In genomic region chr7:80369461-80369860, GRCm38 (mm10) we compare ENCODE assay signal across 8 mouse cellular contexts. TPM values are rescaled to one million over a fixed set of nuclear protein-coding genes. Genes with fewer than 3 reads are reported as not detected.
DNase-seq lines count a peak whose midpoint lies in the region; ATAC-seq and TF ChIP-seq lines count a peak whose summit lies in the region.

No protein-coding gene starts in this region.

- H3K9me3 ChIP-seq in kidney, embryonic 16.5 days (ENCODE audit: low read length), result no peaks in the 10 kb centered on the region
- no peaks in the 10 kb centered on the region for H3K9me3 ChIP-seq in intestine, embryonic 14.5 days (ENCODE audit: control insufficient read depth, low read length)

- peak overlapping the region; percentile 80; the same call in 1 of the 2 replicates for H3K4me3 ChIP-seq in kidney, embryonic 16.5 days (ENCODE audit: low read length)
- H3K4me3 ChIP-seq in intestine, embryonic 14.5 days (ENCODE audit: low read depth, low read length), result peak overlapping the region; percentile 89
- peak overlapping the region; percentile 41 for H3K4me3 ChIP-seq in myocyte

- DNase-seq in kidney, adult 9 months, result no peak
- peak; percentile 77 for DNase-seq in cerebellum, adult 9-11 months
- DNase-seq in intestine, embryonic 14.5 days (ENCODE audit: low spot score), result no peak
- DNase-seq in left cerebral cortex, adult 9 months (ENCODE audit: low spot score in 2 of 2), result no peak
- no peak for DNase-seq in adrenal gland, adult 2 months
- DNase-seq in layer of hippocampus, adult 9-11 months, result no peak

- ATAC-seq in kidney, embryonic 16.5 days (ENCODE audit: low FRiP score, low TSS enrichment), result no peak
- no peak for ATAC-seq in intestine, embryonic 14.5 days (replicated peaks; ENCODE audit: low FRiP score, low TSS enrichment, low read depth)

- H3K27ac ChIP-seq in kidney, embryonic 16.5 days (ENCODE audit: low read length), result 0 out of 2 replicates have a peak overlapping the region, but pooled peaks have one; percentile 27
- 0 out of 2 replicates have a peak overlapping the region, but pooled peaks have one; percentile 12 for H3K27ac ChIP-seq in intestine, embryonic 14.5 days (ENCODE audit: low read depth)

- H3K4me2 ChIP-seq in kidney, embryonic 16.5 days (replicated peaks; ENCODE audit: low read depth, low read length), result peak overlapping the region; percentile 75
- H3K4me2 ChIP-seq in intestine, embryonic 14.5 days (ENCODE audit: low read length), result peak overlapping the region; percentile 71
- H3K4me2 ChIP-seq in myocyte (ENCODE audit: low read depth), result peak overlapping the region; percentile 84

- H3K79me2 ChIP-seq in myocyte (ENCODE audit: control insufficient read depth, insufficient read depth), result no peaks in the 10 kb centered on the region

- no peak overlapping the region for H3ac ChIP-seq in myocyte (ENCODE audit: control insufficient read depth, insufficient read length)

- TF ChIP-seq POLR2A in myocyte (IDR thresholded peaks at IDR 0.05; ENCODE audit: insufficient read length, low read depth), result no peak

- peaks cover 28% of the 10 kb centered on the region for H3K36me3 ChIP-seq in kidney, embryonic 16.5 days (ENCODE audit: insufficient read depth, low read length)
- H3K36me3 ChIP-seq in intestine, embryonic 14.5 days (ENCODE audit: control insufficient read depth, insufficient read depth, low read length), result peaks cover 34% of the 10 kb centered on the region
- no peaks in the 10 kb centered on the region for H3K36me3 ChIP-seq in myocyte (ENCODE audit: control insufficient read depth, insufficient read depth)

- 55% methylated on average over 5 of the region's 5 CpGs for WGBS in kidney, embryonic 16.5 days
- 68% methylated on average over 5 of the region's 5 CpGs for WGBS in intestine, embryonic 14.5 days

- no peak overlapping the region for H3K9ac ChIP-seq in kidney, embryonic 16.5 days (replicated peaks; ENCODE audit: low read length)
- no peak overlapping the region for H3K9ac ChIP-seq in intestine, embryonic 14.5 days (ENCODE audit: low read length)

- no peaks in the 10 kb centered on the region for H3K27me3 ChIP-seq in kidney, embryonic 16.5 days (ENCODE audit: insufficient read depth, low read length)
- no peaks in the 10 kb centered on the region for H3K27me3 ChIP-seq in intestine, embryonic 14.5 days (replicated peaks; ENCODE audit: control insufficient read depth, insufficient read depth, low read length)
- H3K27me3 ChIP-seq in myocyte (ENCODE audit: control insufficient read depth, insufficient read depth, insufficient read length), result no peaks in the 10 kb centered on the region

- H3K4me1 ChIP-seq in kidney, embryonic 16.5 days (ENCODE audit: insufficient read depth, low read length), result peaks cover 26% of the 10 kb centered on the region
- H3K4me1 ChIP-seq in intestine, embryonic 14.5 days (replicated peaks; ENCODE audit: control insufficient read depth, insufficient read depth, low read length), result peaks cover 12% of the 10 kb centered on the region

TF ChIP-seq in myocyte, 11 proteins besides CTCF, POLR2A, EP300 and RAD21:
- no peak for TF ChIP-seq MYOD1 (IDR thresholded peaks at IDR 0.05; ENCODE audit: control insufficient read depth in 1 of 3, insufficient read length in 2 of 3, low read depth in 2 of 3)

RNA-seq across cellular contexts. Expression of gene Man2a2, which starts 1.7 kb away (rescaled TPM):
- 16.6 and 19.1 TPM in 2 replicates for polyA plus RNA-seq in kidney, embryonic 16.5 days (2015; fragmentation: Nextera tagmentation; extraction: Ambion mirVana)
- polyA plus RNA-seq in intestine, embryonic 14.5 days (2014; fragmentation: Nextera tagmentation; extraction: Ambion mirVana), result 17.4 and 18.8 TPM in 2 replicates
- 35.7 TPM for polyA plus RNA-seq in myocyte (2012; fragmentation: generic; extraction: Trizol)
- 10 to 100 TPM; 77.2 to 99.3 TPM for total RNA-seq in adrenal gland, adult 2 months (2021)
- polyA plus RNA-seq in adrenal gland, adult 2 months (2012; rRNA removed), result 252 and 304 TPM in 2 replicates

RNA-seq across cellular contexts. Expression of gene Fes, which starts 18.3 kb away (rescaled TPM):
- polyA plus RNA-seq in kidney, embryonic 16.5 days (2015; fragmentation: Nextera tagmentation; extraction: Ambion mirVana), result 16.8 and 18.3 TPM in 2 replicates
- polyA plus RNA-seq in intestine, embryonic 14.5 days (2014; fragmentation: Nextera tagmentation; extraction: Ambion mirVana), result 8.0 and 10.1 TPM in 2 replicates
- 0.54 TPM for polyA plus RNA-seq in myocyte (2012; fragmentation: generic; extraction: Trizol)
- total RNA-seq in adrenal gland, adult 2 months (2021), result 10 to 100 TPM in 1 of 2 experiments, 1 to 10 TPM in 1; 7.9 to 13.0 TPM
- polyA plus RNA-seq in adrenal gland, adult 2 months (2012; rRNA removed), result 13.1 and 14.8 TPM in 2 replicates

RNA-seq across cellular contexts. Expression of gene Hddc3, which starts 26.6 kb away (rescaled TPM):
- 22.6 and 23.8 TPM in 2 replicates for polyA plus RNA-seq in kidney, embryonic 16.5 days (2015; fragmentation: Nextera tagmentation; extraction: Ambion mirVana)
- 19.8 and 19.9 TPM in 2 replicates for polyA plus RNA-seq in intestine, embryonic 14.5 days (2014; fragmentation: Nextera tagmentation; extraction: Ambion mirVana)
- polyA plus RNA-seq in myocyte (2012; fragmentation: generic; extraction: Trizol), result 83.3 TPM
- 10 to 100 TPM; 45.5 to 50.8 TPM for total RNA-seq in adrenal gland, adult 2 months (2021)
- polyA plus RNA-seq in adrenal gland, adult 2 months (2012; rRNA removed), result 25.1 and 36.4 TPM in 2 replicates

RNA-seq across cellular contexts. Expression of gene Unc45a, which starts 28.7 kb away (rescaled TPM):
- 46.5 and 48.2 TPM in 2 replicates for polyA plus RNA-seq in kidney, embryonic 16.5 days (2015; fragmentation: Nextera tagmentation; extraction: Ambion mirVana)
- 29.9 and 34.2 TPM in 2 replicates for polyA plus RNA-seq in intestine, embryonic 14.5 days (2014; fragmentation: Nextera tagmentation; extraction: Ambion mirVana)
- 38.4 TPM for polyA plus RNA-seq in myocyte (2012; fragmentation: generic; extraction: Trizol)
- total RNA-seq in adrenal gland, adult 2 months (2021), result 10 to 100 TPM; 66.5 to 73.0 TPM
- 69.1 and 76.9 TPM in 2 replicates for polyA plus RNA-seq in adrenal gland, adult 2 months (2012; rRNA removed)

RNA-seq across cellular contexts. Expression of gene Furin, which starts 35.8 kb away (rescaled TPM):
- polyA plus RNA-seq in kidney, embryonic 16.5 days (2015; fragmentation: Nextera tagmentation; extraction: Ambion mirVana), result 13.4 and 13.7 TPM in 2 replicates
- 10.3 and 10.6 TPM in 2 replicates for polyA plus RNA-seq in intestine, embryonic 14.5 days (2014; fragmentation: Nextera tagmentation; extraction: Ambion mirVana)
- polyA plus RNA-seq in myocyte (2012; fragmentation: generic; extraction: Trizol), result 64.1 TPM
- total RNA-seq in adrenal gland, adult 2 months (2021), result 100 to 1,000 TPM; 158 to 185 TPM
- 225 and 227 TPM in 2 replicates for polyA plus RNA-seq in adrenal gland, adult 2 months (2012; rRNA removed)
